Mouse (Mus musculus): ENCODE measurements around the gene Cachd1.

The Cachd1 gene

DNA sequence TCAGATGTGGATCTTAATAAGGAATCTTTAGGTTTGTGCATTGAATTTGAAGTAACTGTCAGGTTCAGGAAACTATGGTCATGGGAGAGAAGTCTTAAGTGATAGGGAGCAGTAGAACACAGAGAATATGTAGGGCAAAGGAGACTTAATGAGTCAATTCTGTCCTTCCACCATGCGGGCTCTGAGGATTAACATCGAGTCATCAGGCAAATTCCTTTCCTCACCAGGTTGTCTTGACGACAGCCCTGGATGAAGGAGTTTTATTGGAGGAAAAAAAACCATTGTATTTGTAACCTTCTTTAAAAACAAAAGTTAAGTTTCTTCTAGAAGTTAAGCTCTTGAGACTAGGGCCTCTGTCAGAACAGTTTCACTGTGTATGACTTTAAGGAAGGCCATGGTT lies 100.9 kb downstream of the Cachd1 start:
- no peak for DNase-seq

DNA sequence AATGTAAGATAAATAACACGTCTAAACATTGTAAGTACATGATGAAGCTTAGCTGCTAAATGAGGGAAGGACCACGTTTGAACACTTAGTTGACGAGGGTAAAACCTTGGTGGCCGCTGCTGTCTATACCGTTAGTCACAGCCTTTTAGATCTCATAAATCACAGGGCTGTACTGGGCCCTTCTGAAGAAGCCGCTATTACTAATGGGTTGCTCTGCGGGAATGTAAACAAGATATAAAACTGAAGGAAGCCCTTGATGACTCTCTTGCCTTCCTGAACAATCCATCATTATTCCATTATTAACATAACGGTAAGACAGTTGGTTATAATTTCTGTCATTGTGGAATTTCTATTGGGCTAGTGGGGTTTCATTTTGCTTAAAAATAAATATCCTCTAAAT lies 102.9 kb downstream of the Cachd1 start:
- no peak for DNase-seq

DNA sequence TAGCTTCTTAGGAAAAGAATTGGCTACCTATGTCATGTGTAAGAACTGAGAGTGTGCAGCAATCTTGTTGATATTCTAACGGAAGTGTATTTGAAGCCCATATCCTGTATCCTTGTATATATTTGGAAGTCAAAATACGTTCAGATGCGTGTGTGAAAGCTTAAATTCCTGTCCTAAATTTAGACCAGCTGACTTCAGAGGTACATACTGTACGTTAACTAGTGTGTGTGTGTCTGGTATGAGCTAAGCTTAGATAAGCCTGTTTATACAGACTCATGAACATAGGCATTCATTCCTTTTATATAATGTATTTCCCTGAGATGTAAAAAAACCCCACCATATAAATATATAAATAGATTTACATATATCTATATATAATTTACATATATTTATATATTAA lies 103.6 kb downstream of the Cachd1 start:
- DNase-seq: no peak

DNA sequence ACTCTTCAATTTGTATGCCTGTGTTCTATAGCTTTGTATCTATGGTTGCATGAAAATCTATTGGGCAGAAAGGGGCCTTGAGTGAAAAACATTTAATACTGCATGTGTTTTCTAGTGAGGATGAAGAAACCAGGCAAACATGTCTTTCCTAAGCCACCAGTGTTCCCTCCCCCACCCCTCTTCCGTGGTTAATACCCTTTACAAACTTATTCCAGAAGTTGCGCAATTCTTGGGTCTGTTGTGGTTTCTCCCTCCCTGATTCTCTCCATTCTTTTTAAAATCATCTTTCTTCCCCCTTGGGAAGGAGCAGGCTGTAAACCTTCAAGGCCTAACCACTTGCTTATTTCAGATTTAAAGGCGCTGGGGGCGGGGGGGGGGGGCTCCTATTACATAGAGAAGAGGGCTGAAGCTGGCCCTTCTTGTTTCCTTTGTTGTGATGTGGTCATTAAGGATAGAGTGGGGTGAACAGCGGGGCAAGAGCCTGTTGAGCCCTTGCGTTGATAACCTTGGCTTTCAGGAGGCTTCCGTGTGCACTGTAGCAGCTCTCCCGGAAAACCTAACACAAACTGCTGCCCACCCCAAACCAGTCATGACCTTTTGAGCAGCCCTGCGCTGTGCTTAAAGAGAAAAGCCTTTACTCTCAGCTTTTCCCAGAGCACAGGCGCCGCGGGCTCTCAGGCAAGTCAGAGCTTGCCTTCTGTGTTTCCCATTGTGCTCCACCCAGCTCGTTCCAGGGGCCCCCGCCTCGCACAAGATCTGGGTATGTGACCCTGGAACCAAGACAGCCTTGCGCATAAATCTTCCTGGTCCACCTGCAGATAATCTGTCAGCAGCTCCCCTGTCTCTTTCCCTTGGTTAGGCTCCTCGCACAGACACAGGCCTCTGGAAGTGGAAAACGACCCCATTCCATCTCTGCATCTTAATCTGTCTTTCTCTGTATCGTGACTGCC lies 109.6 kb downstream of the Cachd1 start:
- DNase-seq: no peak

DNA sequence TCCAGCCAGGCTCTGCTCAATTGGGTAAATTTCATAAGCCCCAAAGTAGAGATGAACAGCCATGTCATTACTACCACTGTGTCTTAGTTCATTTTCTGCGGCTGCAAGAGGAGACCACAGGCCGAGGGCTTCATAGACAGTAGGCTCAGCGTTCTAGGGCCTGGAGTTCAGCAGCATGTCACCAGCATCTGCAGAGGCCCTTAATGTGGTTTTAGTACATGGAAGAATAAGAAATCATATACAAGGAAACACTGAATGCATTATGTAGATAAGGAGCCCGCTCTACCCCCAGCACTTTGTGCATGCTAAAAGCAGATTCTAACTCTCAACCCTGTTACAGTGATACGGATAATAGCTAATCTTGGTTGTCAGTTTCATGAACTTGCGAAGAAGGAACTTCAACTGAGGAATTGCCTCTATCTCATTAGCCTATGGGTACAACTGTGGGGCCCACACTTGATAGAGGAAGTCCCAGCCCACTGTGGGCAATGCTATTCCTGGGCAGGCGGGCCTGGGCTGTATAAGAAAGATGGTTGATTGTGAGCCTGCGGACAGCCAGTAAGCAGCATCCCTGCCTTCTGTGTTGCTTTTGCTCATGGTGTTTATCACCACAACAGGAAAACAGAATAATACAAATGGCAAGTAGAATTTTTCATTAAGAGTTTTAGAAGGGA lies 110.4 kb downstream of the Cachd1 start:
- no peak for DNase-seq

DNA sequence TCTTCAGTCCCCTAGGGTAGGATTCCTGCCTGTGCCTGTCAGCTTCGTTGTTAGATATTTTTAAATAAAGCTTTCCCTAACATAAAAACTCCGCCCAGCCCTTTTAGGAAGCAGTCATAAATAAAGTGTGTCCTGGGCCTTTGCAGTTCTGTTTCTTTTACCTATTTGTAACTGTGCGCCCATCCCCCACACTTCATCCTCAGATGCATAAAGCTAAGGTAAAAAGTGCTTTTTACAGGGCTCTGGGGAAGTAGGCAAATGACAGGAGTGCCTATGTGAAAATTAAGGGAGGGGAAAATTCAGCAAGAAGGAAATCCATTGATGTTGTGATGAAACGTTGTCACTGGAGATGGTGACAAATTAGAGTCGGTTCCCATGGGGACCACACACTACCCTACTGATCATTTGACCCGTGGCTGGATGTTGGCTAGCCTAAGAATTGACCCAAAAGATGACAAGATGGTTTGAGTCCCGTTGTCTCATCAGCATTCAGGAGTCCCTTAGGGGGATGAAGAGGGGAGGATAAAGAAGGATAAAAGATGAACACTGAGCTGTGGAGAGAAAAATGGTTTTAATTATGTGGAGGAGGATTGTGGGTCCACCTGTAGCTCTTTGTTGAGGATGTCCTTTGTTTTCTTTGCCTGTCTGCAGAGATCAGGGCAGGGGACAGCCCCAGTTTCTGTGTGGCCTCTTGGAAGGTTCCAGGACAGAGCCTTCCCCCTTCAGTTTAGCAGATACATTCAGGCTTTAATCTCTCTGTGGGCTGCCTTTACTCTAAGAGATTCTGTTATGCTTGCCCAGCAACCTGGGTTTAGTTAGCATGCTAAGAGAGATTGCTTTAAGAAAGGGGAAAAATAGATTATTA lies 113.9 kb downstream of the Cachd1 start:
- DNase-seq: no peak

DNA sequence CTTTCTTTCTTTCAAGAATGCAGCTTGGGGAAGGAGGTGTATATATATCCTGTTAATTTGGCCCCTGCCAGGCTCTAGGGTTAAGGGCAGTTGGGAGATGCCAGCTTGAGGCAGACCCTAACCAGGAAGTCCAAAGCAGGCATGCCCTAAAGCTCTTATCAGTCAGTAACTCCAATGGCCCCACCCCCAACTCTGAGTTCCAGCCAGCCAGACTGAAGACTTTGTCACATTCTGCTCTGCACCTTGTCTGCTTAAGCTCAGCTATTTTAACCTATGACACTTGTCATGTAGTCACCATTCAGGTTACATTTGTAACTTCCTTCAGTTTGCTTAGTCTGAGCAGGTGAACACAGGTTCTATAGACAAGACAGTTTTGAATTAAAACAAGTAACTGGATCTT lies 117.3 kb downstream of the Cachd1 start:
- DNase-seq: no peak

DNA sequence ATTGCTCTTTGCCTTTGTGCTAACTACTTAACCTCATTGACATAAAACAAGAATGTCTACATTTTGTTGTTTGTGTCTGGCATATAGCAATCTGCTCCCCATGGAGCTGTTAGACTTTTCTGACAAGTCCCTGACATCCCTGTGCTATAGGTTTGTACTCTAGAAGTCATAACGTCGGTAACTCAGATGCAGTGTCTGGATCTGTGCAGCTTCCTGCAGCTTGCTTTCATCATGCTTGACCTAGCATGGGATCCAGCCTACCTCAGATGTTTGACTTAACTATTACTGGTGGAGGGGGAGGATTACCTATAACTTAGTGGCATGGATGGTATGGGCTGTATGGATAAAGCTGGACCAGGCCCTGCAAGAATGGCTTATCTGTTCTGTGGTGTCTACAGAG lies 117.7 kb downstream of the Cachd1 start:
- DNase-seq: no peak

DNA sequence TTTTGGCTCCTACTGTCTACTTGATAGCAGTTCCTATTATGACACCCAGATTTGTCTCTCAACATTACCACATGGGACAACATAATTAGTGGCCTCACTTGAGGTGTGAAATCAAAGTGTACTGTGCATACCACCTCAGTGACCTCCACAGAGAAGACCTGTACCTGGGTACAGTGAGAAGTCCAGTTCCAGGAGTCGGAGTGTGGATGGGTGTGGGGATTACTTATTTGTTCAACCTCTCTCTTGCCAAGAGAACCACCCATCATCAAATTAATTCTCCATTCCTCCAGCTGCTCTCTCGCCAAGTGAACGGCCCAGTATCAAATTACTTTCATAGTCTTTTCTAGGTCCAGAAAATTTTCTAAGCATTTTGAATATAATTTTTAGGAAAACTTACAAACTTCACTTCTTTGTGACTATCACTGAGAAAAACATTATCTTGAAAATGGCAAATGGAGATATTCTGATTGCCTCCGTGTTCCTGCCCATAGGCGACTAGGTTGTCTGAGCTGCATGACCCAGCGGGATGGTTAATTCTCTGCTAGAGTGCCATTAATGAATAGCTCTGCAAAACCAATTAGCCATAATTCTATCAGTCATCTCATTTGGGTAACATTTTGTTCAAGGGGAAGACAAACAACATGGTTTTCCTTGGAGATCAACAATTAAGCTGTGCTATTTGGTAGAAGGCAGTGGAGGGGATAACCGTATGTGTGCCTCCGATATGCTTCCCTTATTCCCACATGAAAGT lies 120.0 kb downstream of the Cachd1 start:
- no peak for DNase-seq

DNA sequence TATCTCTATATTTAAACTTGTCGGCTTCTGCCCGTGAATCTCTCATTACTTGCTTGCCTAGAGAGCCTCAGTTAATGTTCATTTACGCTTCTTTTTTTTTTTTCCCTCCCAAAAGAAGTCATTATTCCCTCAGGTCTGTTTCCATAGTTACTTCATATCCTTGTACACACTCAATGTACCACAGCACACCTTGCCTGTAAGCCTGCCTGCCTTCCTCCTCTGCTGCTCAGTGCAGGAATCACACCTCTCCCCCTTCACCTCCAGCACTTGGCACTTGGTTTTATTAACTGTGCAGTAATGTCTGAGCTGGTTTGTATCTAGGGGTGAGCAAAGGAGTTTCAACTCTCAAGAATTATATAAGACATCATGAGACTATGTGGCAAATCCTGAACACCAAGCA lies 121.5 kb downstream of the Cachd1 start:
- DNase-seq: no peak

DNA sequence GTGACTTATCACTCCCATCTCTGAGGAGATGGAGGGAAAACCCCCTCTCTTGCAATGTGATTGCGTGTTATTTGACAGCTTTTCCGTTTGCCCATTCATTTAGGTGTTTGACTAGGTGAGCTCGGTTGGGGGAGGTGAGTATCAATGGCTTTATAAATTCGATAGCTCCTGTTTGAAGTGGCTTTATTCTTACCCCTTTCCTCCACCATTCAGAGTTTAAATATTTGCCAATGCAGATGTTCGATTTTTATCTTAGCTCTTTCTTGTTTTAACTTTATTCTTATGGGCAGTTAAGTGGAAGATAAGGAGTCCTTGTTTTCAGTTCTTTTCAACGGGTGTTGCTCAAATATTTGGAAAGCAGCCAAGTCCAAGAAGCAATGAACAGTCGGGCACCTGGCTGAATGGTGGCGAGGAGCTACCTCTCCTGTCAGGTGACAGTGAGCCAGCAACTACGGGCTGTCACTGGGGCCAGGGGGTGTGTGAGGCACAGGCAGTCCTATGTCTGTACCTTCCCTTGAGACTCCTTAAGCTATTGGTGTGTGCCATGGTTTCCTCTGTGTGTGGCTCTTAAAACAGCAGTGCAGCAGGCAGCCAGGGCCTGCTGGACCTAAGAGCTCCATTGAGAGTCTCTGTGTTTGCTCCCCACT lies 133.3 kb downstream of the Cachd1 start:
- no peak for DNase-seq

DNA sequence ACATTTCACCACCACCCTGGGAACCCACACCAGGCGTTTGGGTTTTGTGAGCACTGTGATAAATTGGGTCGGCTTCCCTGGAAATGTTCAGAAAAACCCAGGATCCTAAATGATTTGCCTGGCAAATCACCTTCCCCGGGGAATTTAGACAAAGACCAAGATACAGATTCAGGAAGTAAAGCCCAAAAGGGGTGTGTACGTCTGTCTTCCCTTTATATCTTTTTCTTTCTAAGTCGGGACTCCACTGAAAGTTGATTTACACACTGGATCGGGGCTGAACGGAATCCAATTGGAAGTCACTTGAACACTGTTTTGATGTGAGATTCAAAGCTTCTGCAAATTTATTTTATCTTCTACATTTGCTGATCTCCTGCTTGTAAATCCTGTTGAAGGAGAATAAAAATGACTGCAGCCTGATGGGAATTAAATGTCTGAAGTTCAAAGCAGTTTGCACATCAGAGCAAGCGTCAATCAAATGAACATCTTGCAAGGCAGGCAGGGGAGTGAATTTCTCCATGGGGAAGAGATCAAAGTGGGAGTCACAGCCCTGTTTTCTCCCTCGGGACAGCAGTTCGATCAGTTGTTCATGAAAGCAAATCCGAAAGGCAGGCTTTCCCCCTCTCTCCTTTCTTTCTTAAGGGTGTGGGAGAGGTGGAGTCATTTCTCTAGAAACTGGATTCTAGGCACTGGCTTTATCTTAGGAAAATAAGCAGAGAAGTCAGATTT lies 134.3 kb downstream of the Cachd1 start:
- DNase-seq: no peak

DNA sequence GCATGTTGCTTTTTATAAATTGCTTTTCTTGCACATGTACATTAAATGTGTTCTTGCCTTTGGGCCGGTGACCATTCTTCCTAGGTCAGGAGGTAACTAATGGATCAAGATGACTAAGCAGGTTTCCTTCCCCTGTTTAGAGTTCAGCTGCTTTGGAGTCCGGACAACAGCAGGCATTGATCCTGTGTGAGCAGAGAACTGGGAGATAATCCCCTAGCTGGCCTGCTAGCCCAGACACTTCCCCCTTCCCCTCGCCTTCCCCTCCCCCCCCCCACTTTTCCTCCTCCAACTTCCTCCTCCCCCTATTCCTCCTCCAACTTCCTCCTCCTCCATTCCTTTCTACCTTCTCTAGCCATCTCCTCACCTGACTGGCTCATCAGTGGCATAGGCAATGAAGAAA lies 135.2 kb downstream of the Cachd1 start:
- no peak for DNase-seq

DNA sequence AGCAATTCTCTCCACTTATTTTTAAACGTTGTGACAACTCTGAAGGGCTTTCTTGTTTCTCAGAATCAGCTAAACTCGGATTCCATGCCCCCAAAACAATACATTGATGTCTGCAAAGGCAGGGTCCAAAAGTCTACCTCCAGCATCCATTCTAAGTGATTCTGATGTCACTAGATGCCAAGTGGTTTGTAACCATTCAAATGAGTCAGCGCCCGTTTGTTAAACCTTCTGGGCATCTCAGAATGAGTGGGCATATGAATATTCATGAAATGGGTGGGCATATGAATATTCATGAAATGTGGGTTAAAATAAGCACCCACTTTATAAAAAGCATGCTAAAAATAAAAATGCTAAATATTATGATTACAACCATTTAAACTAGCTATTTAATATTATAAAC lies 137.2 kb downstream of the Cachd1 start:
- no peak for DNase-seq

DNA sequence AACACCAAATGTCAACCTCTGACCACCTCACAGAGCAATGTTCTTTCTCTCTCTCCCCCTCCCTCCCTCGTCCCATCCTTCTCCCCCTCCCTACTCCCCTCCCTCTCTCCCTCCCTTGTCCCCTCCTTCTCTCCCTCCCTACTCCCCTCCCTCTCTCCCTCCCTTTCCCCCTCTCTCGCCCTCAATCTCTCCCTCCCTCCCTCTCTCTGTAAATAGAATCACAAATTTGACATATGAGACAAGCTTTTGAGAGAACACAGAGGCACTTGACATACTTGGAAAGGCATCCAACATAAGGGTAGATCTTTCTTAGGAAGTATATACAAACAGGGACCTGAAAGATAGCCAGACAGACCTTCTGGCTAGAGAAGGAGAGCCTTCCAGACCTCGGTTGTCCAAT lies 138.1 kb downstream of the Cachd1 start:
- DNase-seq: no peak

DNA sequence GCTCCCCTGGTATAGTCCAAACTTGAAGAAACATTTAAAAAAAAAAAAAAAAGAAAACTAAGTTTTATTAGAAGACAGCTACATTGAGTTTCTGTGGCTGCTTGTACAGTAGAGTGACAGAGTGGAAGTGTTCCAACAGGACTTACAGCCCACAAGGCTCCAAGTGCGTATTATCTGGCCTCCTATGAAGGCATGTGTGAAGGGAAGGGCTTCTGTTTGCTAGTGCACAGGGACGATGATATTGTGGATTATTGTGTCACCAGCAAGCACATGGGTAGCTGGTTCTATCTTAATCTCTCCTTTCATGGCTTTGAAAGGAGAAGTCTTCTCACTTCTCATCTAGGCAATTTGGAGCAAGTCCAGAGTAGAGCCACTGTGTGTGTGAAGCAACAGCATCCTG lies 138.6 kb downstream of the Cachd1 start:
- DNase-seq: no peak

DNA sequence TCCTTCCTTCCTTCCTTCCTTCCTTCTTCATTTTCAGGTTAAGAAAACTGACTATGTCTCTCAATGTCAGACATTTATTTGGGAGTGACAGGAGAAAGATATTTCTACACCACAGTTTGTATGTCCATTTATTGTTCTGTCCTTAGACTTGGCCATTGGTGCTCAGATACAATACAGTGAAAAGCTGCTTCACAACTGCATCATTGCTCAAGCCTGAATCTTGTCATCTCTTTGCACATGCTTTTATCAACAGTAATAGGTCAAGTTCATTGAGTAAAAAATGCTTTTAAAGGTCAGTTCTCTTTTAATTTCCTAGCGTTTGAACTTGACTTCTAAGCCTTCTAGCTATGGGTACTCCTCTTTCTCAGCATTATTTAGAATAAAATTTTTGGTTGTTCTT lies 141.0 kb downstream of the Cachd1 start:
- DNase-seq: no peak

DNA sequence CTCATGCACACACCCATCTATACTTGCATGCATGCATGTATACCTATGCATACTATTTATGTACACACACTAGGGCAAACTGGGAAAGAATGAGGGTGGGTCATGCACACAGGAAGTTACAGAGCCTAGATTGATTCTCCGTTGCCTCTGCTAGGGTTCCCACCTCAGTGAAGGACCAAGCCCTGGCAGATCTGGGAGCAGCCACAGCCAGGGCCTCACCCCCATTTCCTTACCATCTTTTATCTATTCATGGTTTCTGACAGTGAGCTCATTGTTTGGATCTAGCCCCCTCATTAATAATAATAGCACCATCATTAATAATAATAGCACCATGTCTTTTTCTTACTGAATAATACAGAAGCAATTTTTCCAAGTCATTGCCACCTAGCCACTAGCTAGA lies 143.9 kb downstream of the Cachd1 start:
- DNase-seq: no peak

DNA sequence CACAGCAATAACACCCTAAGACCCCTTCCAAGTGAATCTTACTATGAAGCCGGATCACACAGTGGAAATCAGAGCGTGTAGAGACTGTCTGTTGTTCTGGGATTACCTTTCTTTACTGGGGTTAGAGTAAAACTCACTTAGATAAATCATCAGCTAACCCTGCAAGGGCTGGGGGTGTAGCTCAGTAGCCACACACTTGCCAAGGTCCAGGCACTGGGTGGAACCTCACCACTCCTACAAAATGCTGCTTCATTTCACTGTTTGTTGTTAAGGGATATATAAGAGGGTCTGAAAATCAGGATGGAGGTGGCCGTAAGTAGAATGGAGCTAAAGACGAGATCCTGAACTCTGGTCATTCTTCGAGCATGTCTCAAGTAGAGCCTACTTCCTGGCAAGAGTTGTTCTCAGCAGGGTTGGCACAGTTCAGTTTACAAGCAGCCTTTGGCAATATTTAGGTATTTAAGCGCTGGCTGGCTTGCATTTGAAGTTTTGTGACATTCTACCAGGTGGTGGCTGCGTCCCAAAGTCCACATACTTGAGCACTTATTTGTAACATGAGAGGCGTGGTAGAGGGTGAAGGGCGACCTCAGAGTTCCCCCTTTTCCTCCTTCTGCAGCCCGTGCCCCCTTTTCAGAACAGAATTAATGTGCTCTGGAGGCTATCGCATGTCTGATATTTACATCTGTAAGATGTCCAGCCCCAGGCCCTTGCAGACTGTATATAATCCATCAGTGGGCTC lies 146.5 kb downstream of the Cachd1 start:
- DNase-seq: no peak

DNA sequence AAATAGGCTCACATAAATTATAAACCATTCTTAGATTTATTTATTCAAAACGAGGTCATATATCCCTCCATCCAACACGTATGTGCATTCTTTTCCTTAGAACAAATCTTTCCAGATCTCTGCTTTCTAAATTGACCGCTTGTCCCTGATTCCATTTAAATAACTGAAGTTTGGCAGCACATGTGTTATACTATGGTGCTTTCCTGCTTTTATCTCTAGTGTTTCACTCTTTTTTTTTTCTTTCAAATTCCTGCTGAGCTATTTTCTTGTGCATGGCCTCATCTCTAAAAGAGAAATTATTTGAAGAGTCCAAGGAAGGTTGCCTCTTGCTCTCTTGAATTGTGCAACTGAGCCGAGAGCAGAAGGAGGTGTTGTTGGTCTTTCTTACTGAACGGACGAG lies 147.1 kb downstream of the Cachd1 start:
- DNase-seq: no peak

DNA sequence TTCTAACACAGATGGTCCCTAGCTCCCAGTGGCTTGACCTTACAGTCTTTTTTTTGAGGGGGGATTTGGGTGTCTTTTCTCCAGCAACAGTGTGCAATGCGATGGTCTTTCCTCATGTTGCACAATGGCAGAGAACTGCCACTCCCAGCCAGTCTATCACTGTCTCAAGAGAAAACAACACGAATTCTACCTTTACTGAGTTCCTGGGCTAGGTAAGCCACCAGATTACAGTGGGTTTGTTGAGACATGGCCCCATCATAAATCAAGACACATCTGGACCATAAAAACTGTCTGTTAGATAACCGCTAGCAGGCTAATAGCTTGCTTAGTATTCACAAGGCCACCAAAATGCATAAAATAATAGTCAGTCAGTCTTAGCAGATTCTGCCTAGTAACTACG lies 147.8 kb downstream of the Cachd1 start:
- no peak for DNase-seq

All from cerebellum, adult 11-12 months (tissue).